Mouse (Mus musculus) stomach, embryonic 14.5 days (tissue): Measurements from ENCODE around the gene Rpp25l. TPM values are rescaled to one million over a fixed set of nuclear protein-coding genes. Genes with fewer than 3 reads are reported as not detected.

ENCODE experiments used
- ATAC-seq: fragments of 200-750 bp; cut with Nextera tagmentation; 2 replicates; pipeline ENCODE4 v1.8.0; 2017; ENCODE audit warnings: low read depth, moderate TSS enrichment; ENCODE audit not compliant: insufficient number of reproducible peaks, insufficient read depth, low FRiP score
- H3K27ac ChIP-seq: fragments of 300-500 bp; sonication (generic); 2 replicates; pipeline ENCODE4 v1.5.1; 2014; ENCODE audit warnings: mild to moderate bottlenecking, low read length, moderate library complexity, mixed read lengths
- H3K27me3 ChIP-seq: fragments of 300-500 bp; sonication (generic); 2 replicates; pipeline ENCODE4 v1.6.1; 2014; ENCODE audit warnings: low read length, control low read depth, mixed read lengths; ENCODE audit not compliant: control insufficient read depth, insufficient read depth
- H3K36me3 ChIP-seq: fragments of 300-500 bp; sonication (generic); 2 replicates; pipeline ENCODE4 v1.6.1; 2014; ENCODE audit warnings: mild to moderate bottlenecking, control low read depth, low read length, moderate library complexity, mixed read lengths; ENCODE audit not compliant: control insufficient read depth, insufficient read depth
- H3K4me1 ChIP-seq: fragments of 300-500 bp; sonication (generic); 2 replicates; pipeline ENCODE4 v1.6.1; 2014; ENCODE audit warnings: low read length, control low read depth, mixed read lengths; ENCODE audit not compliant: control insufficient read depth, insufficient read depth
- H3K4me2 ChIP-seq: fragments of 300-500 bp; sonication (generic); replicated peaks from 2 replicates; pipeline ENCODE4 v1.6.1; 2014; ENCODE audit warnings: low read depth, low read length, control low read depth
- H3K4me3 ChIP-seq: fragments of 300-500 bp; sonication (generic); 2 replicates; pipeline ENCODE4 v1.5.1; 2014; ENCODE audit warnings: low read depth, low read length, control low read depth
- H3K9ac ChIP-seq: fragments of 300-500 bp; sonication (generic); replicated peaks from 2 replicates; pipeline ENCODE4 v1.6.1; 2014; ENCODE audit warnings: low read depth, mild to moderate bottlenecking, control low read depth, low read length, moderate library complexity, mixed read lengths
- H3K9me3 ChIP-seq: fragments of 300-500 bp; sonication (generic); 2 replicates; pipeline ENCODE4 v1.6.1; 2016; ENCODE audit warnings: low read depth, low read length, control low read depth; ENCODE audit not compliant: control insufficient read depth
- WGBS: fragments of 180-500 bp; shearing (Covaris S2); extraction: QIAGEN DNeasy Blood & Tissue Kit; methylation state at CpG from one replicate; pipeline ENCODE4 v1.1.7; 2014; 5-methylcytosine and 5-hydroxymethylcytosine counted together
- polyA plus RNA-seq: library from polyadenylated mRNA; unstranded; fragments of >200 nt; fragmentation: Nextera tagmentation; extraction: Ambion mirVana; gene quantifications from 2 replicates; pipeline ENCODE4 v1.2.1, GENCODE M21; 2014

Rpp25l gene
- polyA plus RNA-seq, 1 experiment from 2014 or later = 71.5 TPM

- no peak for ATAC-seq
- Histone ChIP-seq H3K9ac (no peak overlapping the region), H3K4me1 (peaks cover 47% of the 10 kb centered on the region), H3K27me3 (no peaks in the 10 kb centered on the region), H3K9me3 (no peaks in the 10 kb centered on the region), H3K4me3 (no peak overlapping the region), H3K27ac (peak overlapping the region; percentile 27; the same call in 1 of the 2 replicates), H3K4me2 (no peak overlapping the region), H3K36me3 (no peaks in the 10 kb centered on the region)
- WGBS = 55% methylated on average over 17 of the region's 17 CpGs
Observed at GRCm38 (mm10) chr4:41676248-41677005, 36.9 kb downstream of the Rpp25l start.

- ATAC-seq = no peak
- Histone ChIP-seq H3K9ac (no peak overlapping the region), H3K27me3 (no peaks in the 10 kb centered on the region), H3K9me3 (no peaks in the 10 kb centered on the region), H3K36me3 (no peaks in the 10 kb centered on the region), H3K4me3 (no peak overlapping the region), H3K4me1 (peaks cover 36% of the 10 kb centered on the region), H3K4me2 (no peak overlapping the region), H3K27ac (no peak overlapping the region)
- 66% methylated on average over 19 of the region's 19 CpGs for WGBS
Observed at GRCm38 (mm10) chr4:41673186-41673585, 40.1 kb downstream of the Rpp25l start.

GRCm38 (mm10) chr4:41672522-41672963 is 40.8 kb downstream of the Rpp25l start:
- no peaks in the 10 kb centered on the region for H3K9me3 ChIP-seq
- no peak for ATAC-seq
- WGBS = 35% methylated on average over 8 of the region's 8 CpGs
- H3K4me2 ChIP-seq = no peak overlapping the region
- H3K4me1 ChIP-seq = peaks cover 33% of the 10 kb centered on the region
- no peaks in the 10 kb centered on the region for H3K27me3 ChIP-seq
- no peak overlapping the region for H3K27ac ChIP-seq
- H3K36me3 ChIP-seq = no peaks in the 10 kb centered on the region
- H3K9ac ChIP-seq = no peak overlapping the region
- H3K4me3 ChIP-seq = no peak overlapping the region

GRCm38 (mm10) chr4:41671963-41672480 is 41.3 kb downstream of the Rpp25l start:
- H3K27me3 ChIP-seq = no peaks in the 10 kb centered on the region
- ATAC-seq = no peak
- peaks cover 28% of the 10 kb centered on the region for H3K4me1 ChIP-seq
- H3K4me2 ChIP-seq = no peak overlapping the region
- H3K27ac ChIP-seq = no peak overlapping the region
- H3K9ac ChIP-seq = no peak overlapping the region
- H3K9me3 ChIP-seq = no peaks in the 10 kb centered on the region
- no peak overlapping the region for H3K4me3 ChIP-seq
- H3K36me3 ChIP-seq = no peaks in the 10 kb centered on the region
- 24% methylated on average over 7 of the region's 8 CpGs for WGBS

GRCm38 (mm10) chr4:41671500-41671899 is 41.8 kb downstream of the Rpp25l start:
- Histone ChIP-seq H3K4me1 (peaks cover 22% of the 10 kb centered on the region), H3K4me2 (no peak overlapping the region), H3K9ac (no peak overlapping the region), H3K27me3 (no peaks in the 10 kb centered on the region), H3K27ac (no peak overlapping the region), H3K36me3 (no peaks in the 10 kb centered on the region), H3K4me3 (no peak overlapping the region), H3K9me3 (no peaks in the 10 kb centered on the region)
- no peak for ATAC-seq
- whole genome bisulfite sequencing = 30% methylated on average over 5 of the region's 5 CpGs

GRCm38 (mm10) chr4:41670836-41671235 is 42.5 kb downstream of the Rpp25l start:
- Histone ChIP-seq H3K27ac (no peak overlapping the region), H3K9me3 (no peaks in the 10 kb centered on the region), H3K4me2 (no peak overlapping the region), H3K36me3 (no peaks in the 10 kb centered on the region), H3K4me1 (peaks cover 19% of the 10 kb centered on the region; the same call in 1 of the 2 replicates), H3K27me3 (no peaks in the 10 kb centered on the region), H3K9ac (no peak overlapping the region), H3K4me3 (no peak overlapping the region)
- ATAC-seq = no peak
- 87% methylated on average over 18 of the region's 18 CpGs for whole genome bisulfite sequencing

- WGBS = 77% methylated on average over 11 of the region's 11 CpGs
- Histone ChIP-seq H3K27ac (no peak overlapping the region), H3K4me3 (no peak overlapping the region), H3K27me3 (no peaks in the 10 kb centered on the region), H3K4me1 (peaks cover 35% of the 10 kb centered on the region), H3K36me3 (no peaks in the 10 kb centered on the region), H3K4me2 (no peak overlapping the region), H3K9me3 (no peaks in the 10 kb centered on the region), H3K9ac (no peak overlapping the region)
- no peak for ATAC-seq
Observed at GRCm38 (mm10) chr4:41666646-41667045, 46.7 kb downstream of the Rpp25l start.

GRCm38 (mm10) chr4:41665009-41665675 is 48.2 kb downstream of the Rpp25l start:
- Histone ChIP-seq H3K4me2 (peak overlapping the region; percentile 14; the same call in 1 of the 2 replicates), H3K36me3 (no peaks in the 10 kb centered on the region), H3K9me3 (no peaks in the 10 kb centered on the region), H3K4me3 (no peak overlapping the region), H3K27ac (peak overlapping the region; percentile 58; the same call in 1 of the 2 replicates), H3K4me1 (peaks cover 40% of the 10 kb centered on the region), H3K9ac (no peak overlapping the region; the same call in 1 of the 2 replicates), H3K27me3 (no peaks in the 10 kb centered on the region)
- WGBS = 5% methylated on average over 6 of the region's 8 CpGs
- ATAC-seq = peak; percentile 17; the same call in 1 of the 2 replicates
